Mouse (Mus musculus) liver, embryonic 12.5 days (tissue): Measurements from ENCODE around the gene Cfap74. TPM values are rescaled to one million over a fixed set of nuclear protein-coding genes. Genes with fewer than 3 reads are reported as not detected.
"Not testable (repeated sequence)": the region's sequence is repeated elsewhere in the genome, so short reads cannot be mapped to it uniquely, and the experiment has no call there.

ENCODE experiments used
- ATAC-seq: fragments of 200-750 bp; cut with Nextera tagmentation; 2 replicates; pipeline ENCODE4 v1.8.0; 2017; ENCODE audit warnings: moderate number of reproducible peaks, mild to moderate bottlenecking, moderate library complexity
- H3K27ac ChIP-seq: fragments of 300-500 bp; sonication (generic); 2 replicates; pipeline ENCODE4 v1.5.1; 2016; ENCODE audit warnings: mild to moderate bottlenecking
- H3K27me3 ChIP-seq: fragments of 300-500 bp; sonication (generic); replicated peaks from 2 replicates; pipeline ENCODE4 v1.6.1; 2016; ENCODE audit warnings: mild to moderate bottlenecking, moderate library complexity
- H3K36me3 ChIP-seq: fragments of 300-500 bp; sonication (generic); 2 replicates; pipeline ENCODE4 v1.6.1; 2016; ENCODE audit warnings: mild to moderate bottlenecking, moderate library complexity
- H3K4me1 ChIP-seq: fragments of 300-500 bp; sonication (generic); 2 replicates; pipeline ENCODE4 v1.6.1; 2016
- H3K4me2 ChIP-seq: fragments of 300-500 bp; sonication (generic); 2 replicates; pipeline ENCODE4 v1.6.1; 2016; ENCODE audit warnings: mild to moderate bottlenecking, moderate library complexity
- H3K4me3 ChIP-seq: fragments of 300-500 bp; sonication (generic); 2 replicates; pipeline ENCODE4 v1.5.1; 2016; ENCODE audit warnings: mild to moderate bottlenecking, moderate library complexity
- H3K9ac ChIP-seq: fragments of 300-500 bp; sonication (generic); 2 replicates; pipeline ENCODE4 v1.6.1; 2016; ENCODE audit warnings: mild to moderate bottlenecking, moderate library complexity
- H3K9me3 ChIP-seq: fragments of 300-500 bp; sonication (generic); replicated peaks from 2 replicates; pipeline ENCODE4 v1.6.1; 2016; ENCODE audit warnings: mild to moderate bottlenecking, moderate library complexity
- WGBS: fragments of 180-500 bp; shearing (Covaris S2); methylation state at CpG from one replicate; pipeline ENCODE4 v1.1.7; 2016; ENCODE audit not compliant: insufficient replicate concordance; 5-methylcytosine and 5-hydroxymethylcytosine counted together
- polyA plus RNA-seq: library from polyadenylated mRNA; unstranded; fragments of >200 nt; fragmentation: Nextera tagmentation; extraction: Ambion mirVana; gene quantifications from 2 replicates; pipeline ENCODE4 v1.2.1, GENCODE M21; 2016

The Cfap74 gene
- polyA plus RNA-seq, 1 experiment from 2014 or later: 0.39 TPM

DNA sequence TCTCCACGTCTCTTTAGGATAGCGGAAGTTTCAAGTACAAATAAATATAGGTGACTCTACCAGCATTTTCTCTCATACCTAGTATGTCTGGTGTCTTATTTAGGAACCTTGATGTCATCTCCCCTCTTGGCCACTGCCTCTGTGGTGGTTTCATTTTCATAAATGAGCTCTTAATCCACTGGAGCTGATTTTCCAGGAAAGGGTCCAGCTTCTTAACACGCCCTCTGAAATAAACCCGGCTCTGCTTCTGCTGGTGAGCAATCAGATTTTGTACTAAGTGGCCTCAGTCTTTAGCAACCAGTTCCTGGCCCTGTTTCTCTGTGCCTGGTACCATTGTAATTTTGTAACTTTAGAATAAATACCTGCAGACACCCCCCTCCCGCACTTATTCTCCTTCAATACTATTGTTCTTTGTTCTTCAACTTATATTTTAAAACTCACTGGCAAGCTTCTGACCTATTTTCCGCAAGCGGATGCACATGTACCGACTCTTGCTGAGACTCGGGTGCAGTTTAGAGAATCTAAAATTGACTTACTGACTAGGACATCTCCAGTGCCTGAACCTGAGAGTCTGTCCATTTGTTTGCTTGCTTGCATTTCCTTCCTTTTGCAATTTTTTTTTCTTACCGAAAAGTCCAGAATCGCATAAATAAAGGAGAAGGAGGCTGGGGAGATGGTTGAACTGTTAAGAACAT is 4.8 kb downstream of the Cfap74 start:
- no peaks in the 10 kb centered on the region for H3K36me3 ChIP-seq
- ATAC-seq: no peak
- H3K9me3 ChIP-seq: no peaks in the 10 kb centered on the region
- 71% methylated on average over 11 of the region's 11 CpGs for WGBS
- H3K9ac ChIP-seq: no peak overlapping the region
- H3K27ac ChIP-seq: no peak overlapping the region
- no peak overlapping the region for H3K4me2 ChIP-seq
- H3K4me1 ChIP-seq: no peaks in the 10 kb centered on the region
- no peak overlapping the region for H3K4me3 ChIP-seq
- H3K27me3 ChIP-seq: peaks cover 19% of the 10 kb centered on the region

GRCm38 (mm10) chr4:155414656-155415235 is 5.8 kb downstream of the Cfap74 start:
- Histone ChIP-seq H3K9ac (no peak overlapping the region), H3K4me3 (no peak overlapping the region), H3K9me3 (no peaks in the 10 kb centered on the region), H3K27me3 (peaks cover 10% of the 10 kb centered on the region), H3K4me1 (no peaks in the 10 kb centered on the region), H3K36me3 (no peaks in the 10 kb centered on the region), H3K4me2 (no peak overlapping the region), H3K27ac (no peak overlapping the region)
- ATAC-seq: no peak
- 58% methylated on average over 9 of the region's 9 CpGs for WGBS

DNA sequence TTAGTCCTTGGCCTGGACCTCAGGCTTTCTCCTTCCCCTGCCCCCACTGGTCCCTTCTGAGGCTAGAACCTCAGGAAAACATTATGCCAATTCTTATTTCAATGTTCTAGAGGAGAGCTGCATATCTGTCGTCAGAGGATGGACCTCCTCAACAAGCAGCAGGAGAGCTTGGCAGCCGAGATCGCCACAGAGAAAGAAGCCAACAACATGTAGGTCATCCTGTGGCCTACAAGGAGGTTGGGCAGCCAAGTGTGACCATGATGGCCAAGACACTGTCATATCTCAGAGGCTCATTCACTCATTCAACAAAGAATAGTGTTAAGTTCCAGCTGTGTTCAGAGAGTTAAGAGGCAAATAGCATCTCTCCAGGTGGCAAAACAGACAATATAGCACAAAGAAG is 11.1 kb downstream of the Cfap74 start:
- 0 out of 2 replicates have a peak, but pooled peaks cover 2% of the 10 kb centered on the region for H3K27me3 ChIP-seq
- H3K4me1 ChIP-seq: no peaks in the 10 kb centered on the region
- no peak overlapping the region for H3K9ac ChIP-seq
- no peak overlapping the region for H3K4me2 ChIP-seq
- WGBS: 73% methylated on average over 3 of the region's 3 CpGs
- H3K4me3 ChIP-seq: no peak overlapping the region
- H3K36me3 ChIP-seq: no peaks in the 10 kb centered on the region
- H3K9me3 ChIP-seq: no peaks in the 10 kb centered on the region
- H3K27ac ChIP-seq: no peak overlapping the region
- ATAC-seq: no peak

DNA sequence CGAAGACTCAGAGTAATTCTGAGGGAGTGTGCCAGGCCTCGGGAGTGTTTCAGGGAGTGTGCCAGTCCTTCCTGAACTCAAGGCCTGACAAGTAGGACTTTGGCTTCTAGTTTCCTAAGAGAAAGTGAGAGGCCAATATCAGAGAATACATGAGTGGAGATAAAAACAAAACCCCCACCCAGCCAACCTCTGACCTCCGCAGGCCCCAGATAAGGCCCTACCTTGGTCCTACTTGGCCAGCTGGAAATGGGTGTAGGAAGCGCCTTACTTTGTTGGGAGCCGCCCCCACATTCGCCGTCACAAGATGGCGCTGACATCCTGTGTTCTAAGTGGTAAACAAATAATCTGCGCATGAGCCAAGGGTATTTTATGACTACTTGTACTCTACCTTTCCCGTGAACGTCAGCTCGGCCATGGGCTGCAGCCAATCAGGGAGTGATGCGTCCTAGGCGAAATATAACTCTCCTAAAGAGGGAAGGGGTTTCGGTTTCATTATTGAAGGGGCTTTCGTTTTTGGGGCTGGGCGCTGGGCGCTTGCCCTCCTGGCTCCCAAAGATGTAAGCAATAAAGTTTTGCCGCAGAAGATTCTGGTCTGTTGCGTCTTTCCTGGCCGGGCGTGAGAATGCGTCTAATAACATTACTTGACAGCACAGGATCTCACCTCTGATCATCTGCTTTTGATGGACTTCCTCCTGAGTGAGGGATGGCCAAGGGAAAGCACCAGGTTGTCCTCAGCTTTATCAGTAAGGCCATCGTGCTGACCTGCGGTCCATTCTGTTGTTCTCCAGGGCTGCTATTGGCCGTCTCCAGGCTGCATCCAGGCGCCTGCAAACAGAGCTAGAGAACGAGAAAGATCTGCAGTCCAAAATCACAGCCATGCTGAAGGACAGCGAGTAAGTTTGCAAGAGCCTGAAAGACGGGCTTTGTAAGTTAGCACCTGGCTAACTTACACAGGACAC is 12.7 kb downstream of the Cfap74 start:
- ATAC-seq, H3K4me2 ChIP-seq, H3K4me3 ChIP-seq, H3K9ac ChIP-seq, H3K27ac ChIP-seq, H3K27me3 ChIP-seq, H3K4me1 ChIP-seq, H3K36me3 ChIP-seq, H3K9me3 ChIP-seq: not testable (repeated sequence)
- 68% methylated on average over 21 of the region's 30 CpGs for WGBS

DNA sequence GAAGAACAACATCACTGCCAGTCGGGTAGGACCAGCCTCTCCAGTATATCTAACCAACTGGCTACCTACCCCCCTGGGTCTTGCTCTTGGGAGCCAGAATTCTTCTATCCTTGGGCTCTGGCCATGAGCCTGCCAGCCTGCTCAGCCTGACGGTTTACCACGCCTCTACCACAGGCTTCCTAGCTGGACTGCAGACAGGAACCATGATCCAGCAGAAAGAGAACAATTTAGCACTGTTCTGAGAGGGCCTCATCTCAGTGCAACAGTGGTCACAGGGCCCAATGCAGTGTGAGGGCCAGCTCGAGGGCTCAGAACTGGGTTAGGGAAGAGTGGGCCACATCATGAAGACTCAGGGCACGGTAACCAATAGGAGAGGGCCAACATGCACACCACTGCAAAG is 15.0 kb downstream of the Cfap74 start:
- no peak for ATAC-seq
- Histone ChIP-seq H3K36me3 (no peaks in the 10 kb centered on the region), H3K4me2 (no peak overlapping the region), H3K9me3 (no peaks in the 10 kb centered on the region), H3K27ac (no peak overlapping the region), H3K4me3 (no peak overlapping the region), H3K4me1 (no peaks in the 10 kb centered on the region), H3K27me3 (peaks cover 10% of the 10 kb centered on the region; the same call in 1 of the 2 replicates), H3K9ac (no peak overlapping the region)
- 61% methylated on average over 5 of the region's 5 CpGs for WGBS

DNA sequence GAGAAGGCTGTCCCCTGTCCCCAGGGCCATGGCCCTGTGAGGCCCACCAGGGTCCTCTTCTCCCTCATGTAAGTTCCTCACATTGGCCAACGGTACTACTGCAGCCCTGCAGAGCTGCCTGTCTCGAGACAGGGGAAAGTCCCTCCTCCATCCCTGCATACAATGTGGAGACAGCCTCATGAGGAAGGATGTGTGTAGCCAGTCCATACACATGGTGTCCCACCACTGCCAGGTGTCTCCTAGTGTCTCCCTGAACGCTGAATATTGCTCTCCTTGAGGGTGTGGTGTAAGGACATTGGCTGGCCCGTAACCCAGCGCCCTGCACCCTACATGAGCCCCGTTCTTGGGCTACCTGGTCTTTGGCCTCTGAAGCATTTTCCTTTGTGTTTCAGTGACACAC is 17.3 kb downstream of the Cfap74 start:
- Histone ChIP-seq H3K4me2 (no peak overlapping the region), H3K9me3 (no peaks in the 10 kb centered on the region), H3K27me3 (peaks cover 12% of the 10 kb centered on the region; the same call in 1 of the 2 replicates), H3K9ac (no peak overlapping the region), H3K27ac (no peak overlapping the region), H3K4me1 (no peaks in the 10 kb centered on the region), H3K4me3 (no peak overlapping the region), H3K36me3 (no peaks in the 10 kb centered on the region)
- ATAC-seq: no peak
- WGBS: 56% methylated on average over 6 of the region's 6 CpGs

DNA sequence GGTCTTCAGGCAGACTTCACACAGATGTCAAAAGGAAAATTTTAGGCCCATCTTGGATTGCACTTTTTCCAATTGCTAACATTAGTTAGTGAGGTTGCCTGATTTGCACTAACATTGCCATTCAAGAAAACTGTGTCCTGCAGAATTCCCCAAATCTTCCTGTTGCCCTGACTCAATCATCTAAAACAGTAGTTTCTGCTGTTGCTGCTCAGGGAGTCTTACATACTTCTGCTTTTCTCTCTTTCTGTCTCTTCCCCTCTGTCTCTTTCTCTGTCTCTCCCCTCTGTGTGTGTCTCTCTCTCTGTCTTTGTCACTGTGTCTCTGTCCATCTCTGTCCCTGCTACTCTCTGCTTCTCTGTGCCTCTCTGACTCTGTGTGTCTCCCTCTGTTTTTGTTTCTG is 19.5 kb downstream of the Cfap74 start:
- H3K4me3 ChIP-seq: no peak overlapping the region
- H3K27me3 ChIP-seq: peaks cover 12% of the 10 kb centered on the region; the same call in 1 of the 2 replicates
- H3K9me3 ChIP-seq: no peaks in the 10 kb centered on the region
- no peak overlapping the region for H3K27ac ChIP-seq
- H3K4me1 ChIP-seq: no peaks in the 10 kb centered on the region
- no peaks in the 10 kb centered on the region for H3K36me3 ChIP-seq
- no peak overlapping the region for H3K9ac ChIP-seq
- H3K4me2 ChIP-seq: no peak overlapping the region
- ATAC-seq: no peak

- no peaks in the 10 kb centered on the region for H3K4me1 ChIP-seq
- H3K9ac ChIP-seq: no peak overlapping the region
- WGBS: 71% methylated on average over 3 of the region's 3 CpGs
- no peaks in the 10 kb centered on the region for H3K36me3 ChIP-seq
- no peak overlapping the region for H3K4me3 ChIP-seq
- no peak overlapping the region for H3K4me2 ChIP-seq
- peaks cover 12% of the 10 kb centered on the region; the same call in 1 of the 2 replicates for H3K27me3 ChIP-seq
- no peak for ATAC-seq
- no peaks in the 10 kb centered on the region for H3K9me3 ChIP-seq
- H3K27ac ChIP-seq: no peak overlapping the region
Observed at GRCm38 (mm10) chr4:155429202-155429601, 20.2 kb downstream of the Cfap74 start.

DNA sequence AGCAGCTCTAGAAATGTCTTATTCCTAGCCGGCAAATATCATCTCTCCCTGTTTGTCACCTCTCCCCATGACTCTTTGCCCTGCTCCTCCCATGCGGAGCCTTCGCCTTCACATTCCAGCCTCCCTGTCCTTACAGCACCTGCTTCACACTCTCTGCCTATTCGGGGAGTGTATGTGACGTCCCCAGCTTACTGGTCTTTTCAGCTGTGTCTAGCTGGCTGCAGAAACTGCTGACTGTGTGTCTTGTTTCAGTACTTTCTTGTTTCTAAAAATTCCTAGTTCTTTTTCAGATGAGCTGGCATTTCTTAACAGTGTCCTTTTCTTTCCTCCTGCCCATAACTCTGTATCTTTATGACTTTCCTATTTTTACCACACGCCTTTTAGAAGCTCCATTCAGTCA is 23.4 kb downstream of the Cfap74 start:
- no peaks in the 10 kb centered on the region for H3K36me3 ChIP-seq
- 63% methylated on average over 6 of the region's 6 CpGs for WGBS
- no peaks in the 10 kb centered on the region for H3K9me3 ChIP-seq
- H3K4me3 ChIP-seq: no peak overlapping the region
- H3K27ac ChIP-seq: no peak overlapping the region
- H3K9ac ChIP-seq: no peak overlapping the region
- no peaks in the 10 kb centered on the region for H3K4me1 ChIP-seq
- ATAC-seq: no peak
- peaks cover 9% of the 10 kb centered on the region; the same call in 1 of the 2 replicates for H3K27me3 ChIP-seq
- no peak overlapping the region for H3K4me2 ChIP-seq

DNA sequence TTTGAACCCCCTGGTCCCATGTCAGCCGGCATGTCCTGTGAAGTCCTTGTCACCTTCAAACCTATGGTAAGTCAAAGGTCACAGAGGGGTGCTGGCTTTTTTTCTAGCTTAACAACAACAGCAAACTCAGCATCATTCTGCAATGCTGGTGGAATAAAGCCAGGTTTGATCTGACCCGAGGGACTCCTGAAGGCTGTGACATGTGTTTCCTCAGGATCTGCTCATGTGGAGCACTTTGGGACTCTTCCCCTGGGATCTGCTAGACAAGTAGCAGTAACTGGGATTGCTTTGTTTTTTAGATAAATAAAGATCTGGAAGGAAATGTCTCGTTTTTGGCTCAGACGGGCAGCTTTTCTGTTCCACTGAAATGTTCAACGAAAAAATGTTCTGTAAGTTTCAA is 25.0 kb downstream of the Cfap74 start:
- no peaks in the 10 kb centered on the region for H3K4me1 ChIP-seq
- no peak for ATAC-seq
- H3K9ac ChIP-seq: no peak overlapping the region
- H3K9me3 ChIP-seq: no peaks in the 10 kb centered on the region
- no peak overlapping the region for H3K4me3 ChIP-seq
- no peak overlapping the region for H3K27ac ChIP-seq
- H3K27me3 ChIP-seq: 0 out of 2 replicates have a peak, but pooled peaks cover 2% of the 10 kb centered on the region
- no peak overlapping the region for H3K4me2 ChIP-seq
- no peaks in the 10 kb centered on the region for H3K36me3 ChIP-seq
- 63% methylated on average over 5 of the region's 5 CpGs for WGBS

DNA sequence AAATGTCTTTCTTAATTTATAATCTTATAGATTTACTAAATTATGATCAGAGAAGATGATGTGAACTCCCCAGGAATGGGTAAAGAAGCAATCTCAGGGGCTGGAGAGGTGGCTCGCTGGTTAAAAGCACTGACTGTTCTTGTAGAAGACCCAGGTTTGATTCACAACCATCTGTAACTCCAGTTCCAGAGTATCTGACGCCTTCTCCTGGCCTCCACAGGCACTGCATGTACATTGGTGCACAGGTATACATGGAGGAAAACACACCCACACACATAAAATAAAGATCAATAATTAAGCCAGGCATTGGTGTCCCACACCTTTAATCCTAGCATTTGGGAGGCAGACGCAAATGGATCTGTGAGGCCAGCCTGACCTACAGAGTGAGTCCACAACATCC is 33.8 kb downstream of the Cfap74 start:
- Histone ChIP-seq H3K4me2 (no peak overlapping the region), H3K27me3 (0 out of 2 replicates have a peak, but pooled peaks cover 3% of the 10 kb centered on the region), H3K27ac (no peak overlapping the region), H3K9ac (no peak overlapping the region), H3K9me3 (no peaks in the 10 kb centered on the region), H3K4me3 (no peak overlapping the region), H3K36me3 (no peaks in the 10 kb centered on the region), H3K4me1 (no peaks in the 10 kb centered on the region)
- WGBS: 48% methylated on average over 3 of the region's 3 CpGs
- no peak for ATAC-seq

DNA sequence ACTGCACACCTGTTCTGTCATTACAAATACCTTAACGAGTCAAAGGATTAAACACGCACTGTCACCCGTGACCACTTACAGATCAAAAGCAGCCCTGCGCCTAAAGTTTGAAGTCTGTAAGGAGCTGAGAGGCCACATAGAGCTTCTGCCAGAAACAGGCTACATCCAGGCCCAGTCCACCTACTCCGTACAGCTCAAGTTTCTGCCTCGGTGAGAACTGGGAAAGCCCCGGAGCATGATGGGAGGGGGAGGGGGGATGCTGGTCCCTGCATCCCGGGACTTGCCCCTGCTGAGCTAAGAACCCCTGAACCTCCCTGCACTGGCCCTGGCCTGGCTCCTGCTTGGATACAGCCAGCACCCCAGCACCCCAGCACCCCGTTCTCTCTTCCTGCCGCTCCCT is 42.6 kb downstream of the Cfap74 start:
- H3K9me3 ChIP-seq: no peaks in the 10 kb centered on the region
- 0 out of 2 replicates have a peak, but pooled peaks cover 3% of the 10 kb centered on the region for H3K27me3 ChIP-seq
- no peak overlapping the region for H3K9ac ChIP-seq
- no peaks in the 10 kb centered on the region for H3K36me3 ChIP-seq
- no peak overlapping the region for H3K4me3 ChIP-seq
- 41% methylated on average over 10 of the region's 10 CpGs for WGBS
- ATAC-seq: no peak
- H3K4me2 ChIP-seq: no peak overlapping the region
- H3K27ac ChIP-seq: no peak overlapping the region
- H3K4me1 ChIP-seq: no peaks in the 10 kb centered on the region
